Mouse (Mus musculus) R1 (cell line): ENCODE data around the gene Abl2.

Experiments used
- DNase-seq: peaks from one replicate; pipeline ENCODE4 v3.0.0-alpha.2; 2018; ENCODE audit warnings: low read depth, low spot score

Abl2 gene

GRCm38 (mm10) chr1:156584175-156584574 lies 25.6 kb downstream of the Abl2 start:
- DNase-seq: no peak

- no peak for DNase-seq
Observed at GRCm38 (mm10) chr1:156585512-156585911, 26.9 kb downstream of the Abl2 start.

- no peak for DNase-seq
Observed at GRCm38 (mm10) chr1:156589811-156590305, 31.3 kb downstream of the Abl2 start.

- no peak for DNase-seq
Observed at GRCm38 (mm10) chr1:156590357-156590756, 31.8 kb downstream of the Abl2 start.

- no peak for DNase-seq
Observed at GRCm38 (mm10) chr1:156593267-156593666, 34.7 kb downstream of the Abl2 start.

- no peak for DNase-seq
Observed at GRCm38 (mm10) chr1:156597089-156597488, 38.5 kb downstream of the Abl2 start.

GRCm38 (mm10) chr1:156602545-156602944 lies 44.0 kb downstream of the Abl2 start:
- DNase-seq: peak; percentile 76

- DNase-seq: no peak
Observed at GRCm38 (mm10) chr1:156605094-156605866, 46.7 kb downstream of the Abl2 start.

- DNase-seq: no peak
Observed at GRCm38 (mm10) chr1:156605940-156606339, 47.4 kb downstream of the Abl2 start.

- no peak for DNase-seq
Observed at GRCm38 (mm10) chr1:156608496-156608895, 49.9 kb downstream of the Abl2 start.

GRCm38 (mm10) chr1:156610257-156610656 lies 51.7 kb downstream of the Abl2 start:
- no peak for DNase-seq

- DNase-seq: peak; percentile 69
Observed at GRCm38 (mm10) chr1:156613855-156614530, 55.4 kb downstream of the Abl2 start.

GRCm38 (mm10) chr1:156614710-156615109 lies 56.1 kb downstream of the Abl2 start:
- DNase-seq: peak; percentile 31

- DNase-seq: peak; percentile 91
Observed at GRCm38 (mm10) chr1:156615381-156616133, 57.0 kb downstream of the Abl2 start.

GRCm38 (mm10) chr1:156616989-156617598 lies 58.5 kb downstream of the Abl2 start:
- DNase-seq: no peak

GRCm38 (mm10) chr1:156617811-156618210 lies 59.2 kb downstream of the Abl2 start:
- DNase-seq: peak; percentile 60

GRCm38 (mm10) chr1:156620292-156620909 lies 61.8 kb downstream of the Abl2 start:
- DNase-seq: peak; percentile 51

GRCm38 (mm10) chr1:156620951-156621350 lies 62.4 kb downstream of the Abl2 start:
- DNase-seq: no peak

- no peak for DNase-seq
Observed at GRCm38 (mm10) chr1:156624231-156624630, 65.6 kb downstream of the Abl2 start.

- peak; percentile 88 for DNase-seq
Observed at GRCm38 (mm10) chr1:156626729-156627128, 68.1 kb downstream of the Abl2 start.

- DNase-seq: no peak
Observed at GRCm38 (mm10) chr1:156629984-156630383, 71.4 kb downstream of the Abl2 start.
